Mouse (Mus musculus): ENCODE data around the gene Kctd12. TPM values are rescaled to one million over a fixed set of nuclear protein-coding genes. Genes with fewer than 3 reads are reported as not detected.

The Kctd12 gene
- total RNA-seq, 2 experiments from 2014 or later, result 20.7 to 23.3 TPM

DNA sequence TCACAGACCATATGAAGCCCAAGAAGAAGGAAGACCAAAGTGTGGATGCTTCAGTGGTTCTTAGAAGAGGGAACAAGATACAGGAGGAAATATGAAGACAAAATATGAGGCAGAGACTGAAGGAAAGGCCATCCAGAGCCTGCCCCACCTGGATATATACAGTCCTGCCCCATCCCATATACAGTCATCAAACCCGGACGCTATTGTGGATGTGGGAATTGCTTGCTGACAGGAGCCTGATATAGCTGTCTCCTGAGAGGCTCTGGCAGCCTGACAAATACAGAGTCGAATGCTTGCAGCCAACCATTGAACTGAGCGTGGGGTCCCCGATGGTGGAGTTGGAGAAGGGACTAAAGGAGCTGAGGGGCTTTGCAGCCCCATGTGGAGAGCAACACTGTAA, 13.6 kb downstream of the Kctd12 start:
- DNase-seq, result no peak
- intact Hi-C loops (cut with DNase I), result no loop called here

DNA sequence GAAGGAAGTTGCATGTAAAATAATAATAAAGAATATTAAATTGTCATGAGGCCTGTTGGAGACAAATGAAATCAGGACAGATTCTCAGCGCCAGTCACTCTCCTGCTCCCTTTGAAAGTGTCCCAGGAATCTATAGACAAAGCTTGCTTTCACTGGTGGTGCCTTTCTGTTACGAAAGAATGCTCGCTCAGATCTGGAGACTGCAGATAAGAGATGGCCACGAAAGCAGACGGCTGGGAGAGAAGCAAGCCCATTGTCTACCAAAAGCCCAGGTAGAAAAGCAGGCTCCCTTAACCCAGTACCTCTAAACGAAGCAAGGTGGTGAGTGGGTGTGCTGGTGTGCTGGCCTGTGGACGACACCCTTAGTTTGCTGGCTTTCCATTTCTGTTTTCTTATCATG, 16.2 kb downstream of the Kctd12 start:
- intact Hi-C loops (cut with DNase I), result no loop called here
- DNase-seq, result no peak

DNA sequence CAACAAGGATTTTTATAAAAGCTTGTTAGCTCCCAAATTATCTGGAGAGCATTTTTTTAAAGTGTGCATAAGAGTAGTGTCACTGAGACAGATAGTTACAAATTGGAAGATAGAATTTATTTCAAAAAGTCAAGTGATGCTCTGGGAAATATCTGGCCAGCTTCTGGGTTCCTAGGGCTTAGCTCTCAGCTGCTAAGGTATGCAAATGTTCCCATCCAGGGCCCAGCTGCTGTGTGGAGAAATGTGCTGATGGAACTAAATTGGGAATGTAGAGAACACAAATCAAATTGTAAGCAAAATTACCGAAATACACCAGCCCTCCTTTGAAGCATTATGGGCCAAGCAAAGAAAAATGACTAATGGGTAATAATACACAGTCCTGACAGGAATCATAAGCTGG, 16.6 kb downstream of the Kctd12 start:
- no peak for DNase-seq
- intact Hi-C loops (cut with DNase I), result no loop called here

DNA sequence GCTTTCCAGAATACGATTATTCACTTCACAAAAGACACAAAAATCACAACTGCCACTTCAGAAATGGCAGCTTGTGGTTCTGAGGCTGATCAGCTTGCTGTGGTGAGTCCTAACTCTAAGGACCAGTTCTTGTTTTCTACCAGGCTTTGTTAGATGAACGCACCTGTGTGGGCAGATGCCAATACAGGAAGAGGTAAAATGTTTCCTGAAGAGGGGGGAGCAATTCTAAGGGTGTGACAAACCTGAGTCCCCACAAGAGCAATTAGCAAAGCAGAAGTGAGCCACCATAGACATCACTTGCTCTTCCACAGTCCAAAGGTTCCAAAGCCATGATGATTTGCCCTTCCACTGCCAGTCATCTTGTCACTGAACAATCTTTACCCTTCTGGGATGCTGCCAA, 20.4 kb downstream of the Kctd12 start:
- intact Hi-C loops (cut with DNase I), result no loop called here
- no peak for DNase-seq

DNA sequence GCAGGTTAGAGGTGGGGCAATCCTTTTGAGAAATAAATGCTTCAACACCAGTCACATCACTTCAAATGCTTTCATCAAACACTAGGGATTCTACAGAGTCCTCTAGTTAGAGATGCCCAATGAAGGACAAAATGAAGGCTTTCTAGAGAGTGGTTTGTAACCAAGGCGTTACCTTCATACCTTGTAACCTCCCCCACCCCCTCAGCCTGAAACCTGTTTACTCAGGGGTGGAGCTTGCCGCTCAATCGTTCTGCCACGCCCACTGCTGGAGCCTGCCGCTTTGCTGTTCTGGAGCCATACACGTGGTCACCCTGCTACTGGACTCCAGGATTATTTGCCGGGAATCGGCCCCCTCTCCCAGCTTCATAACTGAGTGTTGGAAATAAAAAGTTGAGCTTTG, 28.9 kb downstream of the Kctd12 start:
- intact Hi-C loops (cut with DNase I), result no loop called here

DNA sequence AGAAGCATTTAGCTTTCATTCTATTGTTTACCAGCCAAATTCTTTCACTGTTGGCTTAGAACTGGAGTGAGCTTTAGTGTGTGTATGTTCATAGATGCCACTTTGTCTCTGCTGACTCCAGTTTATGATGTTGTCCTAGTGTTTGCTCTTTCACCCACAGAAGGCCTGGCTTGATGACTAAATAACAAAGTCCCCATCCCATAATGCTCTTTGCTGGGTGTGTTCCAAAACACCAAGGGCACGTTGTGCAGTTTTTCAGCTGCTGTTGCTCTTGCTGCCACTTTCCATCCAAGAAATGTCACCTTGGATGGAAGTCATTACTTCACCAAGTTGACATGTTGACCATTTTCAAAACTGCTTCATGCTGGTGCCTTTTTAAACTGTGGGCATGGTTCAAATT, 30.5 kb downstream of the Kctd12 start:
- DNase-seq, result no peak
- intact Hi-C loops (cut with DNase I), result no loop called here

More for the DNA sequence above, 28.9 kb downstream of the Kctd12 start:
- no peak for DNase-seq

DNA sequence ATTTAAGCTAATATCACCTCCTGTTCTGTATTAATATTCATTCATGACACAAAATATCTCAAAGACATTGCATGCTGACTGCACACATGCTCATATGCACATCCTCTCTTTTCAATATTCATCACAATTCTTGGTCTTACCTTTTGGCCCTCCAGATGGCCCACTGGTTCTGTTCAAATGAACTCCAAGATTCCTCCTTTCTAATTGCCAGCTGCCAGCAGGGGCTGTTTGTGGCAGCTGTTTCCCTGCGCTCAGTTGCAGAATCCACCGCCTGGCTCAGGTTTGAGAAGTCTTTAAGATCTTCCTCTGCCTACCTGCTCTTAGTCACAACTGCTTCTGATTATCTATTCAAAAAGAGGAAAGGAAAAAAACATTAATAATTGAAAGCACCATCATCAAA, 34.6 kb downstream of the Kctd12 start:
- intact Hi-C loops (cut with DNase I), result no loop called here
- DNase-seq, result no peak

DNA sequence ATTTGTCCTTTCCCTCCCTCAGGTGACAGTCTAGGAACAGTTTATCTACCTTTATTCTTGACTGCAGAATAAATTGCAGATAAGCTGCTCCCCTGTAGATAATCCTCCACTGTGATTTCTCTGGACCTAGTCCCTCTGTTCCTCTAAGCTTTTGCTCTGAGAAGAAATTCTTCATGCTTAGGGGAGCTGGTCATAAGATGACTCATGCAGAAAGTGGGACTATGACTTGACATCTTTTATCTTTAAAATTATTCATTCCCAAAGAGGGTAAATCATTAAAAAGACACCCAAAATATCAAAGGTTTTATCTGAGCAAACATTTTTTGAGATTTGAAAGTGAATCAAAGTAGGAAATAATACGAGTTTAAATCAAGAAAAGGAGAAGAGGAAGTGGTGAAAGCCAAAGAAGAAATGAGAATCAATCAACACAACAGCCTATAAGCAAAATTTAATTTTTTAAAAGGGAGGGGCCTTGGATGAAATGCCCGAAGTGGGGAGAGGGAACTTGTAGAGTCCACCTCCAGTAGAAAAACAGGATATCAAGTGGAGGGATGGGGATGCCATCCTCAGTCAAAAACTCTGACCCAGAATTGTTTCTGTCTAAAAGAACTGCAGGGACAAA, 40.1 kb downstream of the Kctd12 start:
- intact Hi-C loops (cut with DNase I), result no loop called here
- DNase-seq, result no peak

DNA sequence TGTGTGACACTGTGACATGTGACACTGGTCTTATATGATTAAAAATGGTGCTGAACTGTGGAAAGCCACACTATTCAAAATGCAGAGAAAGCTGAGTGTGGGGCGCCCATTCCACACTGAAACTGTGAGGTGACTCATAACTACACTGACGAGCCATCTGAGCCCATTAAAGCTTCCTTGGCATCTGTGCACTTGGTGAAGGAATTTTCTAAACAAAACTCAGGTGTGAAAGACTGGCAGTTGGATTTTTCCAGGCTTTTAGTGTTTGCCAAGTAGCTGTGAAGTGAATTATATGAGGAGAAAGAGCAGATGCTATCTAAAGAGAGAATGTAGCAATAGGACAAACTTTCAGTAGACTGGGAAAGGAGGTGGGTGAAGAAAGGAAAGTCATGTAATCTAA, 47.6 kb downstream of the Kctd12 start:
- no peak for DNase-seq
- intact Hi-C loops (cut with DNase I), result no loop called here

DNA sequence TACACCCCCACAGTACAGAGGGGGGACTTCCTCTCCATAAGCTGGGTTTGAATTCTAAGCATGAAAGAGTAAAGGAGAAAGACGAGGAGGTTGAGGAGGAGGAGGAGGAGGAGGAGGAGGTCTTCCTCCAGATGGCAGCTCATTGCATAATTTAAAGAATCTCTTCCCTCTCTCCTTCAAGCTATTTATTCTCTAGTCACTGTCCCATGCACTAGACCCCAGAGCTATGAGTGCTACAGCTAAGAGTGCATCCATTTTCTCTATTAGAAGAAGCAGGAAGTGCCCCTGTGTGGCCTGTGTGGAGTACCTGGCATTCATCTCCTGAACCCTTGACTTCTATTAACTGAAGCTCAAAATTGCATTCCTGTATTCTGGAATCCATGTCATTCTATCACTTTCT, 51.5 kb downstream of the Kctd12 start:
- intact Hi-C loops (cut with DNase I), result no loop called here
- no peak for DNase-seq

DNA sequence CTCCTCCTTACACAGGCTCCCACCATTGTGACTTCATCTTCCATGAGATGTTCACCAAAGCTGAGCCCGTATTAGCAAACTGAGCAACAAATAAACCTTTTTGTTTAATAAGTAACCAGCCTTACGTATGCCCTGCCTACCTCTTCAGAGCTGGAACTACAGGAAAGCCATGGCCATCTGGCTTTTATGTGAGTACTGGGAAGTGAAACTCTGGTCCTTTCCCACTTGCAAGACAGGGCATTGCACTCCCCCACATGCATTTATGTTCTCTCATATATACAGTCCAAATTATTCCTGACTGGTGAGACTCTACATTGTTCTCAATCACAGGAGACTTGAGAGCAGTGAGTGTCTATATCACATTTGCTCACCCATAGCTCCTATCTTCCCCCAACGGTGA, 52.9 kb downstream of the Kctd12 start:
- intact Hi-C loops (cut with DNase I), result no loop called here
- DNase-seq, result no peak

DNA sequence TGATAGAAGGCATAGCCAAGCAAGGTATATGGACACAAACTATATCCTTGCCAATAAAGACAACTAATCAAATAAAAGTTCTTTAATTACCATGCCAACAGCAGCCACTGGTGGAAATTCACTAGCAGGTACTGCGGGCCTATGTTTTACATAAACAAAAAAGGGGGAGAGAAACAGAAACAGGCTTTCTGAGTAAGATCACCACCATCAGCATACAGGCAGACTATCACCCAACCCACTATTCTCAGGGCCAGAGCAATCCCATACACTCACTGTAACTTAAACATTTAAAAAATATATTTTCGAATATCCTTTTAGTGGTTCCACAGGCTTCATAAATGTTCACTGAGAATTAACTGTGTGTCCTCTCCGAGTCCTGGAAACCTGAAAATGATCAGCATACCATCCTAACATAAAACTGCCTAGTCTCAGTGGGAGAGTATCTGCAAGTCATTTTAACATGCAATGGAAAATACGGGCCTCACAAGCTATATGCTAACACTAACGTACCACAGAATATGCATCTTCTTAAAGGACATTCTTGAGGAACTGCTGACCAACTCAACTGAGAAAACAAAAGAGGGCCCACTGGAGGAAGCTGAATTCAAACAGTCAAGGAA, 54.5 kb downstream of the Kctd12 start:
- intact Hi-C loops (cut with DNase I), result no loop called here
- DNase-seq, result no peak

Small RNA genes lying within 50 kb of the gene (microRNA-seq; reads per million reads assigned to microRNA genes)
- gene Mir5130 (ENCODE audit: borderline number of aligned reads in 2 of 2), result 5.4 to 8.7 reads per million in 2 experiments

Other genes with a start within 250 kb of the Kctd12 start
- gene Acod1, start 64.3 kb upstream of the Kctd12 start, total RNA-seq (2021), result not detected
- gene Cln5, start 87.6 kb upstream of the Kctd12 start, total RNA-seq (2021), result 10 to 100 TPM; 17.0 to 18.7 TPM
- gene Fbxl3, start 116.9 kb upstream of the Kctd12 start, total RNA-seq (2021), result 10 to 100 TPM; 57.5 to 65.3 TPM

Data from heart, postnatal 36 days (tissue).